Mouse (Mus musculus) ES-E14 (cell line): ENCODE measurements at regions not wholly inside any gene's neighbourhood (a gene's known extent, or its start where the extent isn't known, plus 50 kb on each side); places are given as distances from the start of the nearest gene placed in this dataset.

Source experiments
- DNase-seq: peaks from one replicate; pipeline ENCODE4 v3.0.0-alpha.2; 2013; ENCODE audit warnings: low read depth, low spot score
- H3K27ac ChIP-seq: 2 replicates; pipeline ENCODE4 v1.5.1; 2012; ENCODE audit warnings: low read depth, mild to moderate bottlenecking, low read length, moderate library complexity, mixed read lengths; ENCODE audit not compliant: poor library complexity, insufficient read depth, severe bottlenecking
- H3K36me3 ChIP-seq: 2 replicates; pipeline ENCODE4 v1.6.1; 2012; ENCODE audit warnings: mild to moderate bottlenecking, low read length, moderate library complexity, mixed read lengths; ENCODE audit not compliant: control insufficient read depth, poor library complexity, insufficient read depth, severe bottlenecking
- H3K4me1 ChIP-seq, 2 experiments: fragments of 150-350 bp in 1 of 2; sonication (generic) in 1 of 2; 2 replicates each; pipeline ENCODE4 v1.6.1; 2012; ENCODE audit warnings: low read length in 2 of 2, mild to moderate bottlenecking in 1 of 2, mixed read lengths in 1 of 2; ENCODE audit not compliant: control insufficient read depth in 2 of 2, insufficient read depth in 2 of 2, poor library complexity in 1 of 2
- H3K4me3 ChIP-seq, 2 experiments: fragments of 150-350 bp in 1 of 2; sonication (generic) in 1 of 2; 2 replicates each; pipeline ENCODE4 v1.5.1; 2012; ENCODE audit warnings: low read length in 2 of 2, low read depth in 1 of 2, mild to moderate bottlenecking in 1 of 2, mixed read lengths in 1 of 2; ENCODE audit not compliant: insufficient read depth in 1 of 2, poor library complexity in 1 of 2, severe bottlenecking in 1 of 2
- H3K9ac ChIP-seq: 2 replicates; pipeline ENCODE4 v1.6.1; 2012; ENCODE audit warnings: low read depth, mild to moderate bottlenecking, low read length, mixed read lengths; ENCODE audit not compliant: poor library complexity, insufficient read depth, severe bottlenecking
- H3K9me3 ChIP-seq: fragments of 150-350 bp; sonication (generic); 2 replicates; pipeline ENCODE4 v1.6.1; 2012; ENCODE audit warnings: low read depth, mild to moderate bottlenecking, low read length; ENCODE audit not compliant: control insufficient read depth, insufficient read depth
- CHD2 ChIP-seq: IDR thresholded peaks from 2 replicates; pipeline ENCODE4 v1.6.1; 2014; ENCODE audit warnings: mild to moderate bottlenecking, low read depth, low read length, inconsistent platforms
- HCFC1 ChIP-seq: IDR thresholded peaks from 2 replicates; pipeline ENCODE4 v1.6.1; 2012; ENCODE audit warnings: low read length, inconsistent platforms, borderline replicate concordance; ENCODE audit not compliant: insufficient read depth
- MAFK ChIP-seq: IDR thresholded peaks from 2 replicates; pipeline ENCODE4 v1.6.1; 2014; ENCODE audit warnings: mild to moderate bottlenecking, low read depth, low read length, inconsistent platforms; ENCODE audit not compliant: insufficient read depth
- ZC3H11A ChIP-seq: IDR thresholded peaks from 2 replicates; pipeline ENCODE4 v1.6.1; 2012; ENCODE audit warnings: low read depth, mild to moderate bottlenecking, inconsistent platforms, low read length, borderline replicate concordance
- ZNF384 ChIP-seq: IDR thresholded peaks from 2 replicates; pipeline ENCODE4 v1.6.1; 2012; ENCODE audit warnings: low read depth, low read length, inconsistent platforms
- in situ Hi-C, 2 experiments: fragments of 600-800 bp; cut with MboI; formaldehyde crosslinking; loops; one replicate each; pipeline ENCODE4 v1.15.1; 2025; ENCODE audit warnings: low sequenced_read_pairs in 2 of 2, inconsistent platforms in 1 of 2; ENCODE audit not compliant: unreplicated experiment in 2 of 2

DNA sequence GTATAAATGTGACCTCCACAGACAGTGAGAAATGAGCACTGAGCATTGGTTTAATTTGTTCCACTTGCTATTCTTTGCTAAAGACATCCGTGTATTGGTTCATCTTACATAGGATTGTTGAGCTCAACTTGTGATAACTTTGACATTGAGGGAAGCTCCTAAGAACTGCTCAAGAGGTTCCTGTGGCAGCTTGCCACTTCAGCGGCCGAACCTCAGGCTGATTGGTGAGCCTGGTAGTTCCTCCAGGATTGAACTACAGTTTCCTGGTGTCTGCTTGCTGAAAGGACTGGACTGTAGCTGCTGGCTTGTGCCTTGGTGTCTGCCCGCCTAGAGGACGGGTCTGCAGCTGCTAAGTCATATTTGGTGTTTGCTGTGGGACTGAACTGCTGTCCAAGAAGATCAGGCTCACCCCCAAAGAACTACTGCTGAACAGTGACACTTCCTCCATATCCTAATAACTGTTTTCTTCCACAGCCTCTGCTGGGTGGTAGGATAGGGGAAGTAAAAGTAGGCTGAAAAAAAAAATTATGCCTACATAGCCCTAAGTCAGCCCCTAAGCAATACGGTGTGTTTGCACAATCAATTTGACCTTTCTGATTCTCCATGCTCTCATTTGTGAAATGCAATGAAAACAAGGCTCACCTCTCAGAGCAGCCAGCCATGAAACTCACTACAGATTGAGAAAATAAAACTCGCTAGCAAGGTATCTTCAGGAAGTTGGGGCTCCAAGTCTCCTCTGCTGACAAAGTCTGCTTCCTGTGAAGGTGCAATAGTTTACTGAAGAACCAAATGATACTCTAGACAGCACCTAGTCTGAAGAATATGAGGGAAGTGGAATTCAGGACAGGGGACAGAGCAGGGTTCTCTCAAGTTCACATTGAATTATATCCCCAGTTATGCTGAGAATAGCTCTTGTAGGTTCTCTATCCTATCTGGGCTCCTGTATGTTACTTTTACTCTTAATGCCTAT is 844.8 kb upstream of the Lrrc6 start:
- no peak overlapping the region for H3K27ac ChIP-seq
- no peaks in the 10 kb centered on the region for H3K4me1 ChIP-seq
- H3K9ac ChIP-seq: no peak overlapping the region
- in situ Hi-C loops: no loop called here
- no peaks in the 10 kb centered on the region for H3K9me3 ChIP-seq
- TF ChIP-seq HCFC1: no peak
- TF ChIP-seq ZNF384: no peak
- TF ChIP-seq MAFK: no peak
- no peak for TF ChIP-seq ZC3H11A
- no peak for TF ChIP-seq CHD2
- DNase-seq: no peak
- no peak overlapping the region for H3K4me3 ChIP-seq
- no peaks in the 10 kb centered on the region for H3K36me3 ChIP-seq

DNA sequence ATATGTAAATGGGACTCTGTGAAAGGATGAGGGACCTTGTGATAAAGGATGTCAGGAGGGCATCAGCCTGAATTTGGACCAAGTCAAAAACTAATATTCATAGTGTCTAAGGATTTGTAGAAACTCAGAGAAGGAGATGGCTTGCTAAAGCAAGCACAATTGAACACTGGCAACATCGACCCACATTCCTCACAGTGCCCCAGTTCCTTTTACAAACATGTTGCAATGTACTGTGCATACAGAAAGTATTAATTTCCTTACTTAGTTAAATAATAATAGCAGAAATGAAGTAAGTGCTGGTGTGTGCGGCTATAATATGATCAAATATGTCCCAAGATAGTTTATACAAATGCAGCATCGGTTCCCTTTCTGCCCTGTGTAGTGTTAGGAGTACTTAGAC is 841.3 kb upstream of the Lrrc6 start:
- H3K36me3 ChIP-seq: no peaks in the 10 kb centered on the region
- no peak overlapping the region for H3K9ac ChIP-seq
- in situ Hi-C loops: no loop called here
- no peak for DNase-seq
- TF ChIP-seq ZC3H11A (no peak), HCFC1 (no peak), MAFK (no peak), ZNF384 (no peak), CHD2 (no peak)
- no peak overlapping the region for H3K4me3 ChIP-seq
- no peaks in the 10 kb centered on the region for H3K9me3 ChIP-seq
- H3K4me1 ChIP-seq: no peaks in the 10 kb centered on the region
- no peak overlapping the region for H3K27ac ChIP-seq

DNA sequence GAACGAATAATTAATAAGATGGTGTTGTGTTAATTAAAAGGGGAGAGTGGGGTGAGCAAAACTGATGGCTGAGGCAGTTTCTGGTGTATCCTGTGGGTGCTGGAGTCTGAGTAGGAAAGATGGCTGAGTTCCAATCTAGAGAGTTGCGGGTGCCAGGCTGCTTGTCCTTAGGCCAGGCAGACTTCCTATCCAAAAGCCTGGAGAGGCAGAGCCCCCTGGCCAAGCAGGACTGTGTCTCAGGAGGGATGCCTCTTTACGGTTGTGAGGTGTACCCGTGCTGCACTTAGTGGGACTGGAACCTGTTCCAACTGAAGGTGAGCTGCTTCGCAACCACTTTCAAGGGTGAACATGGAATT is 836.3 kb upstream of the Lrrc6 start:
- Histone ChIP-seq H3K9me3 (no peaks in the 10 kb centered on the region), H3K9ac (no peak overlapping the region), H3K27ac (no peak overlapping the region), H3K4me1 (no peaks in the 10 kb centered on the region), H3K36me3 (no peaks in the 10 kb centered on the region), H3K4me3 (no peak overlapping the region)
- DNase-seq: no peak
- in situ Hi-C loops: no loop called here
- TF ChIP-seq ZC3H11A: no peak
- no peak for TF ChIP-seq HCFC1
- no peak for TF ChIP-seq ZNF384
- TF ChIP-seq CHD2: no peak
- TF ChIP-seq MAFK: no peak

DNA sequence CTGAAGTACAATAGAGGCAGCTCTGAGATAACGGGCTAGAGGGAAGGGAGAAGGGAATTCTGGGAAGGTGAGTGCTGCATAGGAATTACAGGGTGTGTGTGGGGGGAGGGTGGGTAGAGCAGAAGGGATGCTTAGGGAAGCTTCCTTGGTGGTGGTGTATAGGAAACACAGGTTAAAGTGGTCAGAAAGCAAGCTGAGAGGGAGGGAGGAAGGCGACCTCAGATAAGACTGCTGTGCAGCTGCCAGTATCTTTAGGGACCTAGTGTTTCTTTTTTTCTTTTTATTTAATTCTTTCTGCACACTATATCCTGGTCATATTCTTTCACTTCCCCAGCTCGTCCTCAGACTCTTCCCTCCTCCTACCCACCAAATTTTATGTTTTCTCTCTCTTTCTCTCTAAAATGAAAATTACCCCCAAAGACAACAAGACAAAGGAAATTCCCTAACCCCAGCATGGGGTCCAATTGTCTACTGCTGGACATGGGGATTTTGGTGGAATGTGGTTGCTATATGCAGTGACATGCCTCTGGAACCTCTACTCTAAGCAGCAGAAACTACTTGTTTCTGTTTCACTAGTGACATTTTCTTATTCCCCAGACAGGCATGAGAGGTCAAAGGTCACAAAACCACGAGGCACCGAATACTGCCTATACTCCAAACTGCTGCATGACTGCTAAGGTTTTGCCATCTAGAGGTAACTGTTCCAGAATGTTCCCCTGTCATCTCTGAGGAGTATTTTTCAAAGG is 835.8 kb upstream of the Lrrc6 start:
- H3K4me3 ChIP-seq: no peak overlapping the region
- H3K36me3 ChIP-seq: no peaks in the 10 kb centered on the region
- H3K9me3 ChIP-seq: no peaks in the 10 kb centered on the region
- DNase-seq: no peak
- no peak overlapping the region for H3K27ac ChIP-seq
- in situ Hi-C loops: no loop called here
- no peaks in the 10 kb centered on the region for H3K4me1 ChIP-seq
- no peak overlapping the region for H3K9ac ChIP-seq
- TF ChIP-seq ZNF384 (no peak), ZC3H11A (no peak), HCFC1 (no peak), CHD2 (no peak), MAFK (no peak)
